Mouse (Mus musculus): Measurements from ENCODE around the gene Clip2.

Gene Clip2

DNA sequence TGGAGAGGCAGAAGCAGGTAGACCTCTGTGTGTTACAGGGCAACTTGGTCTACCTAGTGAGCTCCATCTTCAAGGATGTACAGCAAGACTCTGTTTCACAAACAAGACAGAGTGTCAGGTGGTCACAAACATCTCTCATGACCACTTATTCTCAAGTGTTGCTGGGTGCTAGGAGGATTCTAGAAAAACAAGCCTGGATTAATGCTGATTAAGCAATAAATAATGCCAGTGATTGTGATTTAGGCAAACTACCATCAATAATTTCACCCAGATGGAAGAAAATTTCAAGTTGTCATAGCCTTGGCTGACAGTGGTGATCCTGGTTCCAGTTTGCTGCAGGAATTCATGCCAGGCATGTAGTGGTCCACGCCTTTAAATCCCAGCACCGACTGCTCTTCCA lies 12.0 kb upstream of the Clip2 start:
- DNase-seq, result no peak

DNA sequence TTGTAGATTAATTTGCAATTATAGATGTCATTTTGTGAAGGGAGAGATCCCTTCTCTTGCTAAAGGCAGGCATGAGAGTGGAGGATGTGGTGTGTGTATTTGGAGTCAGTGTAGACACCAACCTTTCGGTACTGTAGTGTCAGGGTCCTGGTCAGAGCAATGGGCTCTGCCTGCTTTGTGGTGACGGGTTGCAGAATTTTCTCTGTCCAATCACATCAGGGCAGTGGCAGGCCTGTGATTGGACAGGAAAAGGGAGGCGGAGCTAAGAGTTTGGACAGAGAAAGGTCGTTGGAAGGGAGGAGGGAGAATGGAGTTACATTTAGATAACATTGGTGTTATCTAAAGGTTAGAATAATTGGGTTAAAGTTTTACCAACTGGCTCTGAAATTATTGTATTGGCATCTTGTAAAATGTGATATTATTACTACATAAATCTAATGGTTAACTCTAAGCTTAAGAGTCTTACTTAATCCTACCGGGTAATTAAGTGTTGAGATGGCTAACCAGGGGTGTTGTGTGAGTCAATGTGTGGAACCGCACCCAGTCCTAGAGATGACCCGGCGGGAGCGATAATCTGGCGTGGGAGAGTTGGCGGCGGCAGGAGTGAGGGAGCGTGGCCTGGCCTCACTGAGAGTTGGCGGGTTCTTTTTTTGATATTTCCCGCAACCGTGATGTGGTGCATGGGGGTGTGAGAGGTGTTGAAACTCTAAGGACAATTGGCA lies 8.4 kb upstream of the Clip2 start:
- no peak for DNase-seq

DNA sequence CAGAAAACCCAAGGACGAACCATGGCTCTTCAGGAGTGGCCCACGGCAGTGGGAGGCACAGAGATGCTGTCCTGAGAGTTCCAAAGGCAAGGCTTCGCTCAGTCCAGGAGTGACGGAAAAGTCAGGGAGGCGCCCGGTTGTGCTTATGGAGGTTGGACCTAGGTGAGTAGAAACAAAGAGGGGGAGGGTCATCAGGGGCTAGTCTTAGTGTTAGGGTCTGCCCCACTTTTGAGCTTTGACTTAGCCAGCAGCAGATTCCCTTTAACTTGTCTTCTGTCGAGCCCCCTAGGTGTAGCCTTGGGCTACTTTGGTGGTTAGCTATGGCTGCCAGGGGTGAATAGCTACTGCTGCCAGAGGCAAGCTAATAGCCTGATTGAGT lies 7.8 kb upstream of the Clip2 start, which contains the start of gene Syna:
TSS of gene Syna (minus strand) at position 101 of the 379 bp plus-strand sequence.
- no peak for DNase-seq

DNA sequence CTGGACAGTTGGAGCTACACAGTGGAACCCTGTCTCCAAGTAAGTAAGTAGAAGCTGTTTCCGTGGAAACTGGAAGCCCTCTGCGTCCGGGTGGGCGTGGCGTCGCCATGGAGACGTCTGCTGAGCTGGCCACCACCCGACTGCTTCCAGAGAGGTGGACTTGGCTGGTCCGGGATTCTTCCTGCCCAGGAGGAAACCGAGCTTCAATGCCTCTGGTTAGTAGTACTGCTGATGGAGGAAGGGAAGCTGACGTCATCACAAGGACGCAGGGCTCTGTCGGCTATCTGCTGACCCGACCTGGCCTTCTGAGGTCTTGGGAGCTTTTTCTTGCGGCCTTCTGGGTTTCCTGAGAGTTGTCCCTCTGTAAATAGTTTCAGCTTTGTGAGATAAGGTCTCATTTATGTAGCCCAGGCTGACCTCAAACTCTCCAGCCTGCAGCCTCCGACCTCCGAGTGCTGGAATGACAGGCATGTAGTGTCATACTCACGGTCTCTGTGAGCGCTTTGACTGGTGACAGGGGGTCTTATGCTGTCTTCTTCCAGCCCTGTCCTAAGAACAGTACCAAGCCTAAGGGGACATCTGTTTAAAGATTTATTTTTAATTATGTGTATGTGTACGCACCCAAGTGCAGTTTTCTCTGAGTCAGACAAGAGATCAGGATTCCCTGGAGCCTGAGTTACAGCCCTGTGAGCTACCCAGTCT lies 3.4 kb upstream of the Clip2 start:
- peak; percentile 52 to 55 for DNase-seq

DNA sequence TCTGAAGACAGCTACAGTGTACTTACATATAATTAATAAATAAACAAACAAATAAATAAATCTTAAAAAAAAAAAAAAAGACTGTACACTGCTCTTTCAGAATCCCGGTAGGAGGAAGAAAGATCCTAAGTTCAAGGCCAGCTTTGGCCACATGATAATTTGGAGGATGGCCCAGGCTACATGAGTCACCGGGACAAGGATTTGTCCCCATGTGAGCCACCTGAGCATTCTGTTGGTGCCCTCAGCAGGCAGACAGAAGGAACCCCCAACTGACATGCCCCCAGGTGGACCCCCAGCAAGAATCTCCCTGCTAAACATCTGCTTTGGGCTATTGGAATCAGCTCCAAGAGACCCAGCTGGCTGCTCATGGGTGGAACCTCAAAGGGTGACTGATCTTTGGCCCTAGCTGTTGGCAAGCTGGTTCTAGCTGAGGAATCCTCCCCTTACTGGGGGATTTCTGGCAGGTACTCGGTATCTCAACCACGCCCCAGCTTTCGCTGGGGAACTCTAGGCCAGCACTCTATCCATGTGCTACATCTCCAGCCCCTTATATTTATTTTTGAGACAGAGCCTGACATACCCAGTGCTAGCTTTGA lies 1.8 kb upstream of the Clip2 start:
- no peak for DNase-seq

DNA sequence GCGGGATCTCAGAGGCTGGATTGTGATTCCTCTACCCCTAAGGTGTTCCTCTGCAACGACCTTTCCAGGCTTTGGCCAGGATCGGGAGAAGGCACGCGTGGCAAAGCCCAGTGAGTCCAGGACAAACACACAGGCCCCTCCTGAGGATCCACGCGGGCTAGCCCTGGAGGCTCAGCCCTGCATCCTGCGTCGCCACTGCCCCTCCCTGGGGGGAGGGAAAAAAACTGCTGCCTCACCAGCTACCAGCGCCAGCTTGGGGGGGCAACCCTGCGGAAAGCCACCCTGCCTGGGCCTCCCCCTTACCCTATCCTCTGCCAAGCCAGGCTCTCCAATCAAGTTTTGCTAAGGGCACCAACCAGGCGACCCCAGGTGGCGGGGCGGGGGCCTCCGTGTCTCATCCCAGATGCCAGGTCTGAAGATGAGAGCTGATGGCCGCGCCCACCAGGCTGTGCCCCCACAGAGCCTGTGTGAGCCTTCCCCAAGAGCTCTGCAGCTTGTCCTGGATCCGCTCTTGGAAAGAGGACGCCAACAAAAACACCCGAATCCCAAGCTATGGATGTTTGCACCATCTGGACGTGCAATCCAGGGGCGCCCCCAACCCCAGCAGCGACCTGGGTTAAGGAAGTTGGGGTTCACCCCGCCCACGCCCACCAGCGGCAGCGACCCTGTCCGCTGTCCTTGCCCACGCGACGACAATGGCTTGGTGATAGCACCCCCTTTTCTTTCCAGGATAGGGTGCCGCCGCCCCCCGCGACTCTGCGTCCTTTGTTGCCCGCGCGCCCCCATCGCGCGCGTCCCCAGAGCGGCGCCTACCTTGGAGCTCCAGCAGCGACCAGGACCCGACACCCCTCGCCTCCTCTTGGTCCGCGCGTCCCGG lies 763 bp downstream of the Clip2 start:
- peak; percentile 17 to 23 for DNase-seq

DNA sequence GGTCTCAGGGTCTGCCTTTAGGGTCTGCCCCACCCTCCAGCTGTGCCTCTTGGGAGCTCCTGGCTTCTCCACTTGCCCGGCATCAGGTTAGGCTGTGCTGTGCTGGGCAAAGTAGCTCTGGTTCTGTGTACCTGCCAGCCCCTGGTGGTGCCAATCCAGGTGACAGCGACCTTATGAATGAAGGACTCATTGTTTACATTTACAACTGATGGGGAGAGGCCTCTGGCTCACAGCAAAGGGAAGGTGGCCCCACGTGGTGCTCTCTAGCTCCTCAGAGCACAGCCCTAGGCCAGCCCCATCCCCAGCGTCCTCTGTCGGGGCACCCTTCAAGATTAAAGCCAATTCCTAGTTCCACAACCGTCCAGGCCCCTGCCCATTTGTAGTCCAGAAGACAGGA lies 1.4 kb downstream of the Clip2 start:
- peak; percentile 14 to 22 for DNase-seq

DNA sequence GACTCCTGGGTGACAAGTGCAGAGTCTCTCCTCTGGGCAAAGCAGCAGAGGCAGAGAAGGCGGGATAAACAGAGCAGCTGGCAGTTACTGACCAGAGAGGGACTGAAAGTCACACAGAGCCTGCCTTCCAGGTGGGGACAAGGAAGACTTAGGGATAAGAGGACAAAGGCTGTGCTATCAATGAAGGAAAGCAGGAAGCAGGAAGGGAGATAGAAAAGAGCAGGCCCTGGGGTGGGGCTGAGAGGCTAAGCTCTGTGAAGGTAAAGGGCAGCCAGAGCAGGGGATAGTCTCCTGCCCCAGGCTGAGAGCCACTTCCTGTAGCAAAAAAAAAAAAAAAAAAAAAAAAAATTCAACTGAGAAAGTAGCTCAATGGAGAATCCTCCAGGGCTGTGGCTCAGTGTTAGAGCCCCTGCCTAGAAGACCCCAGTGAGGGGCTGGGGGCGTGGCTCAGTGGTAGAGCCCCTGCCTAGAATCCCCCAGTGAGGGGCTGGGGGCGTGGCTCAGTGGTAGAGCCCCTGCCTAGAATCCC lies 2.5 kb downstream of the Clip2 start:
- DNase-seq, result no peak

DNA sequence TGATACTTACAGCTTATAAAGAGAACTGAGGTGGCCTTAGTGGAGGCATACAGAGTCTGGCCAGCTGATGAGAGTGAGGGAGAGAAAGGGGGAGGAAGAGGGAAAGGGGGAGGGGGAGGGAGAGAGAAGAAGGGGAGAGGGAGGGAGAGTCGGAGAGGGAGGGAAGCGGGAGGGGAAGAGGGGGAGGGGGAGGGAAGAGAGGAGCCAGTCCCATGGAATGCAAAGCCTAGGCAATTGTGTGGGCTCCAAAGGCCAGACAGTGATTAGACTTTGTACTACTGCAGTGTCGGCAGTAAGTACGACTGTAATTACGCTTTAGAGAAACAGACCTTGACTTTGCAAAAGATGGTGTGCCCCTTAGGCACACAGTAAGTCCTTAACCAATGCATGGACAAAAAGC lies 3.9 kb downstream of the Clip2 start:
- DNase-seq, result no peak

DNA sequence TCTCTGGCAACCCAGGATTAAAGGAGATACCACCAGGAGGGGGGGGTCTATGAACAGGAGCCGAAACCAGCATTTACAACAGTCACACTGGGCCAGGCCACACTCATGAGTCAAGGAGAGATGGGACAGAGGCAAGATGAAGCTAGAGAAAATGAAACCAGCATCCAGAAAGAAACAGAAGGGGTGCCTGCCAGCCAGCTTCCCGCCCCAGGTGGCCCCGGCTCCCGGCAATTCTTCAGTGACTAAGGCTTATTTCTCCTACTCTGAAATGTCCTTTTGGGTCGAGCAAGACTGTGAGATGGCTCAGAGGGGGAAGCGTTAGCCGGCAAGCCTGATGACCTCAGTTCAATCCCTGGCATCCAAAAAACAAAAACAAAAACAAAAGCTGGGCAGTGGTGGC lies 5.4 kb downstream of the Clip2 start:
- DNase-seq, result no peak

DNA sequence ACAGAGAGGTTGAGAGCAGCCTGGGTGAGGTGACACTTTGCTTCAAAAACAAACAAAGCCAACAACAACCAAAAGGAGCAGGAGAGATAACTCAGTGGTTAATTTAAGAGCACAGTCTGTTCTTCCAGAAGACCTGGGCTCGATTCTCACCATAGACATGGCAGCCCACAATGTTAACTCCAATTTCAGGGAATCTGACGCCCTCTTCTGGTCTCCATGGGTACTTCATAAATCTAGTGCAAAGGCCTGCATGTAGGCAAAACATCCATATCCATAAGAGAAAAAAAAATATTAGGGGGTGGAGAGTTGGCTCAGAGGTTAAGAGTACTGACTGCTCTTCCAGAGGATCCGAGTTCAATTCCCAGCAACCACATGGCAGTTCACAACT lies 7.0 kb downstream of the Clip2 start:
- DNase-seq, result peak; percentile 32 to 45

DNA sequence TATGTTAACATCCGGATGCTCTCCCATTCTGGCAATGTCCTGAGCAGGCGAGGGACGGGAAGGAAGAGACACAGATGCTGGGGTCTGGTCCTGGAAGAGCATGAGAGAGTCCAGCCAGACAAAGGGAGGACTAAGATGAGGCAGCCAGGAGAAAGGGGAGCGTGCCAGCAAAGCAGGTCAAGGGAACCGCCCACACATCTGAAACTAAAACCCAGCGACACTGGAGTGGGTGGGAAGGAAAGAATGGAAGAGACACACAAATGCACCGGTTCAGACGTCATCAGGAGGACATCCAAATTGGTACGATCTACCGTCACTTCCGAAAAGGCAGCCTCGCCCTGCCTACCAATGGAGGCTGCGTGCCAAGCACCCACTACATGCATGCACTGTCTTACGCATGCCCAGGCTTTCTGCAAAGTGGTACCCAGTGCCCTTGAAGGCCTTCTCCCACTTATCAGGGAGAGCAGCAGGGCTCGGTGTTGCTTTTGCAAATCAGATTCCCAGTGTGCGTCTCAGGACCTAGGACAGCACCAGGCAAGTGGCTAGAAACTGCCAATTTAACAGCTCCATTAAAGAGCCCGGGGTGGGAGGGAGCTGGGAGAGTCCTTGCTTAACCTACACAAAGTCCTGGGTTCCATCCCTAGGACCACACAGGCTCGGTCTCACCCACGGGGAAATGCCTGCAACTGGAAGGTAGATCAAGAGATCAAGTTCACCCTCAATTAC lies 7.6 kb downstream of the Clip2 start:
- DNase-seq, result no peak

DNA sequence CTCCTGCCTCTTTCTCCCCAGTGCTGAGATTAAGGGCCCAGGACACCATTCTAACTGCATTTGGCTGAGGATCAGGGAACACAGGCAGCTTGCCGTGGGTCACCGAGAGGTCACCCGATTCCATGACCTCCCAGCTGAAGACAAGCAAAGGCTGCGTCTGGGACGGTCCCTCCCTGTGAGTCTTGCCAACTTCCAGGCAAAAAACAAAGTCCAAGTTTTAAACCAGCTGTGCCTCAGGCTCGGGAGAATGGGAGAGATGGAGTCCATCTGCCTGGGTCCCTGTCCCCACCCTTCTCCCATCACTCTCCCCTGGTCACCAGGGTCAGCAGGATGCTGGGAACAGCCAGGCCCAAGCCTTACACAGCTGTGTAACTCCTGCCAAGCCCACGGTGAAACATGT lies 10.6 kb downstream of the Clip2 start:
- no peak for DNase-seq

DNA sequence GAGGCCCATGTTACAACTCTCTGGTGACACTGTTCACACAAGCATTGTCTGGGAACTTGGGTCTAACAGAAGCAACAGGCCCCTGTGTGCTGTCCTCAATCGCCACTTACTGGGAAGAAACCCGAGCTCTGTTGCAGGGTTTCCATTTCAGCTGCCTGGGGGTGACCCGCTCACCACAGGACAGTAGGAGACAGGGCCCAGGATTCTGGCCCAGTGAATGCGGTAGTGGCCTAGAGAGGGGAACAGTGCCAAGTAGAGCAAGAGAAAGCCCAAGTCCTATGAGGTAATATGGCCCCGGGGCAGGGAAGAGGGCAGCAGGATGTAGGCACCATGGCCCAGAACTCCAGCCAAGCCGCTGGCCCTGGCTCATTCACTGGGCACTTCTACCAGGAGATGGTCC lies 11.4 kb downstream of the Clip2 start:
- DNase-seq, result no peak

DNA sequence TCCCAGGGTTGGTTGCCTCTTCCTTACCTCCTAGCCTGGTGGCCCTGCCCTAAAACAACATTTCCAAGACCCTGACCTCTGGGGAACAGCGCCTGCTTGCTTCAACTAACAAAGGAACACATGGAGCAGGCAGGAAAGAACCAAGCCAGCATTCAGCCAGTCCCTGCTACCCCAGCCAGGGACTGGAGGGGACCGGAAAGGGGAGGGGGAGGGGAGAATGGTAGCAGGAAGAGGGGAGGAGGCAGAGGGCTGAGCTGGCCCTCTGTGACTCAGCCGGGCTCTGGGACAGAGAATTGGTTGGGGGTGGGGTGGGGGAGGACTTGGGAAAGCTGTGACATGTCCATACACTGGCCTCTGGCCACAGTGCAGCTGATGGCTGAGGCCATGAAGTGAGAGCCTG lies 12.3 kb downstream of the Clip2 start:
- DNase-seq, result no peak

DNA sequence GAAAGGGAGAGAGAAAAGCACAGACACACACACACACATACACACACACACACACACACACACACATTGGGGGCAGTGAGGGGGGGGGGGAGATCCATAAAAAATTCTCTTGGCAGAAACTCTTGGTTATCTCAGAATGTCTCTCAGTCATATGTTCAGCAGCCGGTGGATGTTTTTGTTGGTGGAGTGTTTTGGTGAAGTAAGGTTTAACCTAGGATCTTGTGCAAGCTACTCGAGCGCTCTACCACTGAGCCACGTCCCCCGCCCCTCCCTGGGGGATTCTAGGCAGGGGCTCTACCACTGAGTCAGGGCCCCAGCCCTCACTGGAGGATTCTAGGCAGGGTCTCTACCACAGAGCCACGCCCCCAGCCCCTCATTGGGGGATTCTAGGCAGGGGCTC lies 16.2 kb downstream of the Clip2 start:
- DNase-seq, result no peak

DNA sequence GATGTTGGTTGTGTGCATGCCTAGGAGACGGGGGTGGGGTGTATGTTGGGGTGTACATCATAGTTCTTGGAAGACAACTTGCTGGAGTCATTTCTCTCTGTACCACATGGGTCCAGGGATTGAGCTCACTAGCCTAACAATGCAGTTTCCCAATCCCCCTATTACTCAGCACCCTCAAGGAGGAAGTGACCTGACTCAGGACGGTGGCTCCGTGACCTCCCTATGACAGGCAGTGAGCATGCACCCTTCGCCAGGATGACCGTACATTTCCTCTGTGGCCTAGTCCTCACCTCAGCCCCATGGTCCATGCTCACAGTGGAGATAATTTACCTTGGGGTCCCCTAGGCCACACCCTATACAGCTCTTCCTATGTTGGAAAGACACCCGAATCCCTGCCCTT lies 19.8 kb downstream of the Clip2 start:
- no peak for DNase-seq

DNA sequence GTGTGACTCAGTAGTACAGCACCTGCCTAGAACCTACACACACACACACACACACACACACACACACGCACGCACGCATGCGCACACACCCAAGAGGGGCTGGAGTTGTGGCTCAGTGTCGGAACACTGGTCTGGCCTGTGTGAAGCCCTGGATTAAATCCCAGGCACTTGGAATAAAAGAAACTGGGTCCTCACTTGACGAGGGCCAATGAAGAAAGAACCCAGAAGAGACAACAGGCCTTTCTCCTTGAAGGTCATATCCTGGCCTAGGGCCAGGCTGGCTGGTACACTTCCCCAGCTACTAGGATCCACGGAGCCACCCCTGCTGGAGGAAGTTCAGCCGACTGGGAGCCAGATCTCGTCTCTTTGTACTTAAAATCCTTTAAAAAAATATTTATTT lies 20.6 kb downstream of the Clip2 start:
- DNase-seq, result no peak

DNA sequence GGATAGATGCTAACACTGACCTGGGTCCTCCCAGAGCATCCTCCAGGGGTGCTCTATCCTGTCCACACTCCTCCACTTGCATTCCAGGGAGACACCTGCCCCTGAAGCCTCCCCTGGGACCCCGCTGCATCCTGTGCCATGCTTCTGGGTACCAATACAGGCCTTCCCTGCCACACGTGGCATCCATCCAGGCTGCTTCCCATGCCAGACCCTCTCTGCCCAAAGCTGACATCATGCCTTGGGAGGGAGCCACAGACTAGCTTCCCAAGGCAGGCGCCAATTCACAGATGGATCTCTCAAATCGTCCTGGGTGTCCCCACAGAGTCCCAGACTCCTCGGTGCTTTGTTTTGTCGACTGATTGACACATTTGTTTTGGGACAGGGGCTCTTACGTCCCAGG lies 21.4 kb downstream of the Clip2 start:
- no peak for DNase-seq

DNA sequence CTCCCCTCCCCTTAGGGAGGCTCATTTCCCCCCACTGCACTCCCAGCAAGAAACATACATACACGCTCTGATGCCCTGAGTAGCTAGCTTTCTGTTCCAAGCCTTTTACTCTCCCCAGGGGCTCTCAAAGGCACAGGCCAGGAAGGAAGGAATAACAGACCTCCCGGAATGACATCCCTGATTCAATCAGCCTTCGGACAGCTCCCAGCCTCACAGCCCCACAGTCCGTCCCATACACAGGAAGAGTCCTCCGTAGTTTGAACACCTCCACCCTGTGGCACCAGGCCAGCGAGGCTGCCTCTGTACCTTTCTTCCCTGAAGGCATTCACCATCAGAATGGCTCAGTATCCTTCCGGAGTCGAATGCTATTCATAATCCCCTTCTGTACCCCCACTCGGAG lies 23.7 kb downstream of the Clip2 start:
- DNase-seq, result no peak

DNA sequence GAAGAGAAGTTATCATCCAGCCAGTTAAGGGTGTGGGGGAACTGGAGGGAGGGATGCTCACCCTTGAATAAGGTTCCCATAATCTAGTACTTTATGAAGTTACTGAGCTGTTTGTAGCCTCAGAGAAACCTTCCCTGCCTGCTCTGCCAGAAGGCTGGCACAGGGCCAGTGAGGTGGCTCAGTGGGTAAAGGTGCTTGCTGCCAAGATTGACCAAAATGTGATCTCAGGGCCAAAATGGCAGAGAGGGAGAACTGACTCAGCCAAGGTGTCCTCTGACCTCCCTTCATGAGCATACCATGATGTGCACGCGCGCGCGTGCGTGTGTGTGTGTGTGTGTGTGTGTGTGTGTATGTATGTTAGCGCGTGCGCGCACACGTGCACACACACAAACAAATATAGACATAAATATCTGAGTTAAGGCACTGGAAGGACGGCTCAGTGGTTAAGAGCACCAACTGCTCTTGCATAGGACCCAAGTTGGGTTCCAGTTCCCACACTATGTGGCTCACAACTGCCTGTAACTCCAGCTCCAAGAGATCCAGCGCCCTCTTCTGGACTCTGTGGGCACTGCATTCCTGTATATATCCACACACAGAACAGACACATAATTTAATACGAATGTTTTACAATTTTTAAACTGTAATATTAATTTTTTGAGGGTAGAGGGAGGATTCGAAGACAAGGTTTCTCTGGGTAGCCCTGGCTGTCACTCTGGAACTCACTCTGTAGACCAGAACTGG lies 26.1 kb downstream of the Clip2 start:
- DNase-seq, result no peak

DNA sequence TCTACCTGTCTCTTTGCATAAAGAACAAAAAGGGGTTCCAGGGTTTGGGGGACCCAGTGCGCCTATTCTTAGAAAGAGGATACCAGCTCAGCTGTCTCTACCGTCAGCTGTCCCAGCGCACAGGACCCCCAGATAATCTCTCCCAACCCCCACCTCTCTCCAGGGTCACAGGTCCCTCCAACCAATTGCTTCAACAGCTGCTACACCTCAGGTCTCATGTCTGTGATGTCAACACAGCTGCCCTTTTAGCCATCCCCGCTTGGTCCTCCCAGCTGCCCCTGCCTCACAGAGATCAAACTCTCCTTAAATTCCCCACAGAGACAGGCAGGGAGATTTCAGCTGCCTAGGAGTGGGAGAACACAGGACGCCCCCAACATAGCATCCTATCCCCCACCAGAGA lies 28.5 kb downstream of the Clip2 start:
- no peak for DNase-seq
